Mouse (Mus musculus) heart, embryonic 10.5 days (tissue): ENCODE data around the gene Grik5. TPM values are rescaled to one million over a fixed set of nuclear protein-coding genes. Genes with fewer than 3 reads are reported as not detected.

ENCODE experiments used
- DNase-seq: peaks from one replicate; pipeline ENCODE4 v3.0.0-alpha.2; 2017; ENCODE audit warnings: low spot score
- H3K27ac ChIP-seq: fragments of 300-500 bp; sonication (generic); 2 replicates; pipeline ENCODE4 v1.5.1; 2016; ENCODE audit warnings: mild to moderate bottlenecking
- H3K27me3 ChIP-seq: fragments of 300-500 bp; sonication (generic); 2 replicates; pipeline ENCODE4 v1.6.1; 2016; ENCODE audit warnings: mild to moderate bottlenecking; ENCODE audit not compliant: poor library complexity, insufficient read depth, severe bottlenecking
- H3K36me3 ChIP-seq: fragments of 300-500 bp; sonication (generic); 2 replicates; pipeline ENCODE4 v1.6.1; 2016; ENCODE audit warnings: mild to moderate bottlenecking, moderate library complexity
- H3K4me1 ChIP-seq: fragments of 300-500 bp; sonication (generic); 2 replicates; pipeline ENCODE4 v1.6.1; 2016; ENCODE audit warnings: mild to moderate bottlenecking
- H3K4me3 ChIP-seq: fragments of 300-500 bp; sonication (generic); 2 replicates; pipeline ENCODE4 v1.5.1; 2016; ENCODE audit warnings: mild to moderate bottlenecking, moderate library complexity
- H3K9me3 ChIP-seq: fragments of 300-500 bp; sonication (generic); 2 replicates; pipeline ENCODE4 v1.6.1; 2016; ENCODE audit warnings: mild to moderate bottlenecking, moderate library complexity
- WGBS: fragments of 180-500 bp; shearing (Covaris S2); methylation state at CpG from one replicate; pipeline ENCODE4 v1.1.7; 2016; 5-methylcytosine and 5-hydroxymethylcytosine counted together
- polyA plus RNA-seq: library from polyadenylated mRNA; unstranded; fragments of >200 nt; fragmentation: Nextera tagmentation; extraction: Ambion mirVana; gene quantifications from 2 replicates; pipeline ENCODE4 v1.2.1, GENCODE M21; 2016

Gene Grik5
- polyA plus RNA-seq, 1 experiment from 2014 or later: 6.6 TPM

- no peak for DNase-seq
- 86% methylated on average over 8 of the region's 8 CpGs for WGBS
- no peaks in the 10 kb centered on the region for H3K27me3 ChIP-seq
- peak overlapping the region; percentile 94 for H3K27ac ChIP-seq
- H3K36me3 ChIP-seq: peaks cover 6% of the 10 kb centered on the region; the same call in 1 of the 2 replicates
- no peaks in the 10 kb centered on the region for H3K9me3 ChIP-seq
- peak overlapping the region; percentile 80; the same call in 1 of the 2 replicates for H3K4me3 ChIP-seq
- peaks cover 75% of the 10 kb centered on the region for H3K4me1 ChIP-seq
Observed at GRCm38 (mm10) chr7:25073924-25074323, 1.8 kb upstream of the Grik5 start.

GRCm38 (mm10) chr7:25072716-25073390 lies 707 bp upstream of the Grik5 start:
- peak overlapping the region; percentile 94 for H3K27ac ChIP-seq
- H3K27me3 ChIP-seq: no peaks in the 10 kb centered on the region
- H3K9me3 ChIP-seq: no peaks in the 10 kb centered on the region
- peaks cover 65% of the 10 kb centered on the region for H3K4me1 ChIP-seq
- peaks cover 16% of the 10 kb centered on the region for H3K36me3 ChIP-seq
- peak overlapping the region; percentile 80 for H3K4me3 ChIP-seq
- peak; percentile 89 for DNase-seq
- 1% methylated on average over 14 of the region's 33 CpGs for WGBS

GRCm38 (mm10) chr7:25068724-25069123 lies 3.4 kb downstream of the Grik5 start:
- no peak for DNase-seq
- Histone ChIP-seq H3K27ac (no peak overlapping the region), H3K36me3 (peaks cover 55% of the 10 kb centered on the region), H3K27me3 (no peaks in the 10 kb centered on the region), H3K4me1 (peaks cover 46% of the 10 kb centered on the region), H3K4me3 (no peak overlapping the region), H3K9me3 (no peaks in the 10 kb centered on the region)
- WGBS: 50% methylated on average over 2 of the region's 2 CpGs

GRCm38 (mm10) chr7:25067909-25068656 lies 4.1 kb downstream of the Grik5 start:
- no peaks in the 10 kb centered on the region for H3K9me3 ChIP-seq
- H3K36me3 ChIP-seq: peaks cover 61% of the 10 kb centered on the region
- DNase-seq: no peak
- WGBS: 90% methylated on average over 22 of the region's 22 CpGs
- no peak overlapping the region for H3K27ac ChIP-seq
- no peak overlapping the region for H3K4me3 ChIP-seq
- H3K4me1 ChIP-seq: peaks cover 40% of the 10 kb centered on the region
- H3K27me3 ChIP-seq: no peaks in the 10 kb centered on the region

- Histone ChIP-seq H3K27me3 (no peaks in the 10 kb centered on the region), H3K36me3 (peaks cover 69% of the 10 kb centered on the region), H3K4me1 (peaks cover 32% of the 10 kb centered on the region), H3K27ac (no peak overlapping the region), H3K4me3 (no peak overlapping the region), H3K9me3 (no peaks in the 10 kb centered on the region)
- WGBS: 91% methylated on average over 7 of the region's 7 CpGs
- no peak for DNase-seq
Observed at GRCm38 (mm10) chr7:25067338-25067737, 4.8 kb downstream of the Grik5 start.

- DNase-seq: no peak
- H3K27ac ChIP-seq: no peak overlapping the region
- H3K36me3 ChIP-seq: peaks cover 93% of the 10 kb centered on the region
- no peaks in the 10 kb centered on the region for H3K4me1 ChIP-seq
- no peaks in the 10 kb centered on the region for H3K9me3 ChIP-seq
- no peaks in the 10 kb centered on the region for H3K27me3 ChIP-seq
- no peak overlapping the region for H3K4me3 ChIP-seq
- WGBS: 80% methylated on average over 8 of the region's 8 CpGs
Observed at GRCm38 (mm10) chr7:25063900-25064299, 8.2 kb downstream of the Grik5 start.

- peaks cover 94% of the 10 kb centered on the region for H3K36me3 ChIP-seq
- H3K4me3 ChIP-seq: no peak overlapping the region
- WGBS: 86% methylated on average over 6 of the region's 6 CpGs
- peaks cover 5% of the 10 kb centered on the region; the same call in 1 of the 2 replicates for H3K4me1 ChIP-seq
- no peaks in the 10 kb centered on the region for H3K9me3 ChIP-seq
- H3K27ac ChIP-seq: no peak overlapping the region
- DNase-seq: no peak
- H3K27me3 ChIP-seq: no peaks in the 10 kb centered on the region
Observed at GRCm38 (mm10) chr7:25063346-25063745, 8.8 kb downstream of the Grik5 start.

GRCm38 (mm10) chr7:25058836-25059235 lies 13.3 kb downstream of the Grik5 start:
- no peak for DNase-seq
- no peaks in the 10 kb centered on the region for H3K9me3 ChIP-seq
- H3K36me3 ChIP-seq: peaks cover 94% of the 10 kb centered on the region
- WGBS: 92% methylated on average over 14 of the region's 14 CpGs
- H3K4me3 ChIP-seq: no peak overlapping the region
- H3K27me3 ChIP-seq: no peaks in the 10 kb centered on the region
- no peak overlapping the region for H3K27ac ChIP-seq
- peaks cover 27% of the 10 kb centered on the region for H3K4me1 ChIP-seq

GRCm38 (mm10) chr7:25058394-25058793 lies 13.8 kb downstream of the Grik5 start:
- Histone ChIP-seq H3K4me1 (peaks cover 27% of the 10 kb centered on the region), H3K4me3 (no peak overlapping the region), H3K36me3 (peaks cover 94% of the 10 kb centered on the region), H3K27ac (no peak overlapping the region), H3K27me3 (no peaks in the 10 kb centered on the region), H3K9me3 (no peaks in the 10 kb centered on the region)
- 81% methylated on average over 8 of the region's 8 CpGs for WGBS
- DNase-seq: no peak

- Histone ChIP-seq H3K36me3 (peaks cover 94% of the 10 kb centered on the region), H3K9me3 (no peaks in the 10 kb centered on the region)
- WGBS: 90% methylated on average over 5 of the region's 5 CpGs
Observed at GRCm38 (mm10) chr7:25057888-25058287, 14.3 kb downstream of the Grik5 start.

GRCm38 (mm10) chr7:25056951-25057350 lies 15.2 kb downstream of the Grik5 start:
- no peaks in the 10 kb centered on the region for H3K27me3 ChIP-seq
- H3K9me3 ChIP-seq: no peaks in the 10 kb centered on the region
- no peak for DNase-seq
- peak overlapping the region; percentile 23; the same call in 1 of the 2 replicates for H3K27ac ChIP-seq
- H3K4me1 ChIP-seq: peaks cover 27% of the 10 kb centered on the region
- H3K4me3 ChIP-seq: no peak overlapping the region
- H3K36me3 ChIP-seq: peaks cover 92% of the 10 kb centered on the region
- WGBS: 40% methylated on average over 4 of the region's 4 CpGs

More at GRCm38 (mm10) chr7:25057888-25058287, 14.3 kb downstream of the Grik5 start:
- Histone ChIP-seq H3K4me1 (peaks cover 27% of the 10 kb centered on the region), H3K4me3 (no peak overlapping the region), H3K27ac (no peak overlapping the region), H3K27me3 (no peaks in the 10 kb centered on the region)
- no peak for DNase-seq

- WGBS: 82% methylated on average over 3 of the region's 3 CpGs
- Histone ChIP-seq H3K27ac (no peak overlapping the region), H3K4me1 (peaks cover 24% of the 10 kb centered on the region), H3K9me3 (no peaks in the 10 kb centered on the region), H3K36me3 (peaks cover 80% of the 10 kb centered on the region), H3K4me3 (no peak overlapping the region), H3K27me3 (no peaks in the 10 kb centered on the region)
- no peak for DNase-seq
Observed at GRCm38 (mm10) chr7:25052587-25052986, 19.6 kb downstream of the Grik5 start.

GRCm38 (mm10) chr7:25049295-25049930 lies 22.7 kb downstream of the Grik5 start:
- peaks cover 8% of the 10 kb centered on the region for H3K4me1 ChIP-seq
- no peaks in the 10 kb centered on the region for H3K9me3 ChIP-seq
- H3K4me3 ChIP-seq: no peak overlapping the region
- H3K36me3 ChIP-seq: peaks cover 78% of the 10 kb centered on the region
- no peak for DNase-seq
- WGBS: 68% methylated on average over 16 of the region's 16 CpGs
- H3K27ac ChIP-seq: peak overlapping the region; percentile 13
- no peaks in the 10 kb centered on the region for H3K27me3 ChIP-seq
